Mouse (Mus musculus) MEL-GATA-1-ER (cell line): Measurements from ENCODE around the gene Ppt2.

Source experiments
- DNase-seq: peaks from one replicate; pipeline ENCODE4 v3.0.0-alpha.2; 2012; ENCODE audit warnings: low read depth; ENCODE audit errors: extremely low read depth

Gene Ppt2

DNA sequence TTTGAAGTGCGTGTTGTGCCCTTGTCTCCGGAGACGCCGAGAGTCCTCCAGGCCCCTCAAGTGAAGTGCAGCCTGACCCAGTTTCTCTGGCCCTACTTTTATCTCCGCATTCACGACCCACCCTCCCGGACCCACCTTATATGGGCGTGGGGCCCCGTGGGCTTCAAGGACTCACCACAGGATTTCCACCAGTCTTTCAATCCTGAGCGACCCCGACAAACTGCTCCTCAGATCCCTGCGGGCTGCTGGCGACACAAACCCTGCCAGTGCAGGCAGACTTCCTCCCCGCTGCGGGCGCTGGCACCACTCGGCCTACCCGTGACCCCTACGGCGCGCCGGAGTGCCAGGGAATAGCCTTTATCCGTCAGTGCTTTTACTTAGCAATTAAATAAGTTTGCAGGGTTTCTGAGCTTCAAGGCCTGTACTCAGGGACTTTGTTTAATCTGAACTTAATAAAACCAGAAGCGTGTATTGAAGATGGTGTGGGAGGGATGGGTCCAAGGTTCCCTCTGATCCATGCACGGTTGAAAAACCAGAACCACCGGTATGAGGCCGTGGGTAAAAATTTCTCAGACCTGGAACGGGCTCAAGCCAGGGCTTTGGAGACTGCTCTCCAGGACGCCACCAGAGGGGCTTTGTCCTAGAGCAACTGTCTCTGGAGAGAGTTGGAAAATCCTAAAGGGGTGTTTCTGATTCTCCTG is at the start of gene Ppt2:
Gene Ppt2, minus strand, starts transcription at position 568 of the 701 bp plus-strand sequence.
- no peak for DNase-seq

- DNase-seq: no peak
Observed at GRCm38 (mm10) chr17:34676671-34677070, 48.4 kb upstream of the Ppt2 start.

- DNase-seq: no peak
Observed at GRCm38 (mm10) chr17:34676093-34676460, 47.8 kb upstream of the Ppt2 start.

GRCm38 (mm10) chr17:34675205-34676092 is 47.1 kb upstream of the Ppt2 start:
- DNase-seq: no peak

- DNase-seq: no peak
Observed at GRCm38 (mm10) chr17:34674524-34675204, 46.4 kb upstream of the Ppt2 start.

- no peak for DNase-seq
Observed at GRCm38 (mm10) chr17:34673139-34673538, 44.8 kb upstream of the Ppt2 start.

DNA sequence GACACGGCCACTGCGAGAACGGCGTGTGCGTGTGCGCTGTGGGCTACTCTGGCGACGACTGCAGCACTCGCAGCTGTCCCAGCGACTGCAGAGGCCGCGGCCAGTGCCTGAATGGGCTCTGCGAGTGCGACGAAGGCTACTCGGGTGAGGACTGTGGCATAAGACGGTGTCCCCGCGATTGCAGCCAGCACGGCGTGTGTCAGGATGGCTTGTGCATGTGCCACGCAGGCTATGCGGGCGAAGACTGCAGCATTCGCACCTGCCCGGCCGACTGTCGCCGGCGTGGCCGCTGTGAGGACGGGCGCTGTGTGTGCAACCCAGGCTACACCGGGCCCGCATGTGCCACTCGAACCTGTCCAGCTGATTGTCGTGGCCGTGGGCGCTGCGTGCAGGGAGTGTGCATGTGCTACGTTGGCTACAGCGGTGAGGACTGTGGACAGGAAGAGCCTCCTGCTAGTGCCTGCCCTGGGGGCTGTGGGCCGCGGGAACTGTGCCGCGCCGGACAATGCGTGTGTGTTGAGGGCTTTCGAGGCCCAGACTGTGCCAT is 44.0 kb upstream of the Ppt2 start:
- DNase-seq: no peak

DNA sequence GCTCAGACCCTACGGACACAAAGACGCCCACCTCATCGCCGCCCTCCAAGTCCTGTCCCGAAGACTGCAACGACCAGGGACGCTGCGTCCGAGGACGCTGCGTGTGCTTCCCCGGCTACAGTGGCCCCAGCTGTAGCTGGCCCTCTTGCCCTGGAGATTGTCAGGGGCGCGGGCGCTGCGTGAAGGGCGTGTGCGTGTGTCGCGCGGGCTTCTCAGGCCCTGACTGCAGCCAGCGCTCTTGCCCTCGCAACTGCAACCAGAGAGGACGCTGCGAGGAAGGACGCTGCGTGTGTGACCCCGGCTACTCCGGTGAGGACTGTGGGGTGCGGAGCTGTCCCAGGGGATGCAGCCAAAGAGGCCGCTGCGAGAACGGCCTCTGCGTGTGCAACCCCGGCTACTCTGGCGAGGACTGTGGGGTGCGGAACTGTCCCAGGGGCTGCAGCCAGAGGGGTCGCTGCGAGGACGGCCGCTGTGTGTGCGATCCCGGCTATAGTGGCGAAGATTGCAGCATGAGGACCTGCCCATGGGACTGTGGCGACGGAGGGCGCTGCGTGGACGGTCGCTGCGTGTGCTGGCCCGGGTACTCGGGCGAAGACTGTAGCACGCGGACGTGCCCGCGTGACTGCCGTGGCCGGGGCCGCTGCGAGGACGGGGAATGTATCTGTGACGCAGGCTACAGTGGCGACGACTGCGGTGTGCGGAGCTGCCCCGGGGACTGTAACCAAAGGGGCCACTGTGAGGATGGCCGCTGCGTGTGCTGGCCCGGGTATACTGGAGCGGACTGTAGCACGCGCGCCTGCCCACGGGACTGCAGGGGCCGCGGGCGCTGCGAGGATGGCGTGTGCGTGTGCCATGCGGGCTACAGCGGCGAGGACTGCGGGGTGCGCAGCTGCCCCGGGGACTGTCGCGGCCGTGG is 43.1 kb upstream of the Ppt2 start:
- no peak for DNase-seq

GRCm38 (mm10) chr17:34670235-34670634 is 41.9 kb upstream of the Ppt2 start, which contains the start of gene Tnxb:
TSS of gene Tnxb (plus strand) at chr17:34670535.
- DNase-seq: no peak

DNA sequence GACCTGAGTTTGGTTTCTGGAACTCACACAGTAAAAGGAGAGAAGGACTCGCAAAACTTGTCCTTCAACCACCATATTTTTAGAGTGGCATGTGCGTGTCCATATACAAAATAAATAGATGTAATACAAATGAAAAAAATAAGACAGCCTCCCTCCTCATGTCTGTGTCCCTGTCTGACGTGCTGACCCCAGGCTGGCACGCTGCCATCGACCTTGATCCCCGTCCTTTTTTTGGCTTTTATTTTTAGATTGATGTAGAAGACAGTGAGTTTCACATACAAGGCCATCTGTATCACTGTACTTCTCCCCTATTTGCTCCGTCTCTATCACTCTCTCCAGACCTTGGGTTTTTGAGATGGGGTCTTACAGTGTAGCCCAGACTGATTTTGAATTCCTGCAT is 36.2 kb upstream of the Ppt2 start:
- no peak for DNase-seq

DNA sequence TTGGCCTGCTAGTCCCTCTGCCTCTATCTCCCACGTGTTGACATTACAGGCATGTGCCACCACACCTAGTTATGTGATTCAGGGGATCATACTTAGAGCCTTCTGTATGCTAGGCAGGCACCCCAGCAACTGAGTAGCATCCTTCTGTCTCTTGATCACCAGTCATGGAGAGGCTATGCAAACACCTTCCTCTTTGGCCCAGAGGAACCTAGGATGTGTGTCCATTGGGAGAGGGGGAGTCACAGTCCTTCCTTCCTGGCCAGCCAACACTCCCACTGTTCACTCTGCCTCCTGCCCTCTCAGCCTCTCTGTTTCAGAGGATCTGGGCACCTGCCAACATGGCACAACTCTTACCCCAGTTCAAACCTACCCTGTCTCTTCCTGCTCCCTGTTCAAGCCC is 35.2 kb upstream of the Ppt2 start:
- DNase-seq: no peak

DNA sequence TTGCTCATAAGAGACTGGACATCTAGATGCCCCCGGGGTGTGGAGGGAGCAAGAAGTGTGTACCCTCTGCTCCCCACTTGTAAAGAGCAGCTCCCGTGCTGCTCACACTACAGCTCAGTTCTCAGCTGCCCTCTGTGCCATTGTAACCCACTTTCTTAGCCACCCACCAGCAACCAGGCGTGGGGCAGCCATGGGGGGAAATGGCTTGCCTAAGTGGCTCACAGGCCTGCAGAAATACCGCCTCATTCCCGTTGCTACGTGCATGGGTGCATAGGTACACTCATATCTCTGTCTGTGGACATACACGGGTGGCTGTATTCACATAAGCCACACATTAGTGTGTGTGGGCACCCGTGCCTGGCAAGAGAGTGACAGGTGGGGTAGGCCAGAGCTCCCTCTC is 34.7 kb upstream of the Ppt2 start:
- no peak for DNase-seq

DNA sequence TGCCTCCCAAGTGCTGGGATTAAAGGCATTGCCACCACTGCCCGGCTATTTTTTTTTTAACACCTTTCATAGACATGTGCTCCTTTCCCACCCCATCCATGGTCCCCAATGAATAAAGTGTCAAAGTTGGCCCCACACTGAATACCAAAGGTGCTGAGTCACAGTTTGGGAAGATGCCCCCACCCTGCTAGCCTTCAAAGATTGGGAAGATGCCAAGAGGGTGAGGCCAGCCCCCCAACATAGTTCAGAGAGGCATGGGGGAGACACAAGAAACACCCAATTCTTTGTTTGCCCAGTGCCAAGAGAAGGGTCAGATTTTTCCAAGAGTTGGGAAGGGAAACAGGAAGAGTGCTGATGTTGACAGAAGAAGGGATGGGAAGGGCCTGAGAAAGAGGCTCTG is 34.2 kb upstream of the Ppt2 start:
- no peak for DNase-seq

- DNase-seq: no peak
Observed at GRCm38 (mm10) chr17:34661121-34661591, 32.8 kb upstream of the Ppt2 start.

DNA sequence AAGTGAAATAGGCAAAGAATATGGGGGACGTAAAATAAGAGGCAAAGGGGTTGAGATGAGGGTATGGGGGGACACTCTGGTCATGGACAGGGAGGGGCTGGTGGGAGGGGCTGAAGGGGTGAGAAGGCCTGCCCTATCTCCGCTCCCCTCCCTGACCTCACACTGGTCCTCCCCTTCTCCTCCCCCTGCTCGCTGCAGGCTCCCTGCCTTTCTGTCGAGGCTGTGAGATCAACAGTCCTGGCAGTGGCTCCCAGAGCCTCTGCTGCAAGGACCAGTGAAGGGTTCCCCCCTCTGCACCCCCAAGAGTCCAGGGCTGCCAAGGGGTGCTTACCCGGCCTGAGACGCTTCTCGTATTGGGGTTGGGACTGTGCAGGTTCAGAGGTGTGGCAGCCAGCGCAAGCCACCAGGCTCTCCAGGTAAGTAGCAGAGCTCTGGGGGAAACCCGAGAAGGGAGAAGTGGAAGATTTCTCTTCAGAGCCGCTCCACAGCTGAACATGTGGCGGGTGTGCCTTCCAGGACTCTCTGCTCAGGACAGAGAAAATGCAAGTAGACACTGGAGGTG is 32.0 kb upstream of the Ppt2 start:
- no peak for DNase-seq

- DNase-seq: no peak
Observed at GRCm38 (mm10) chr17:34659897-34660214, 31.5 kb upstream of the Ppt2 start.

DNA sequence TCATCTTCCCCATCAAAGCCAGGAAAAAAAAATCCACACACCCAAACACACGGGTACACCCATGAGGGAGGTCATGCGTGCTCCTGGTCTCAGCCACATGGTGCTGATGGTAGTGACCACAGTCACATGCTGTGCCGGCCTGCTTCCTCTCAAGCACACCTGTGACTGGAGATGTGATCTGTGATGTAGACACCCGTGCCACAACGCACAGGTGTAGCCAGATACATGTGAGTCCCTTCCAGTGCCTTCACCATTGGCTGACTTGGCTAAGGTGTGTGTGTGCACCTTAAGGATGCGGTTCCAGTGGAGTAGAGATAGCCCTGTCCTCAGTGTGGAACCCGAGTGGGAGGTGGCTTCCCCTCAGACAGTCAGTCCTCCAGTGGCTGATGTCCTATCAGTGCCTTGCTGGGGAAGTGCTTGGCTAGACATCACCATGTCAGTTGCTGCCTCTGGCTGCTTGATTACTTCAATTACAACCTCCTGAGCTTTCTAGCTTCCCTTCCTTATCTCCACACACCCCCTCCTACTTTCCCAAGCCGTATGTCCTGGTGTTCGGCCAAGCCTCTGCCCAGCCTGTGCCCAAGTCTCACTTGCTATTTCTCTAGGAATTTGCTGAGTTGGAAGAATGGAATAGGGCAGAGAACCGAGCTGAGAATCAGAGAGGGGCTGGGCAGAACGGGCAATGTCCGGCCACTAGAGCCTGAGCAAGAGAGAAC is 31.0 kb upstream of the Ppt2 start:
- no peak for DNase-seq

DNA sequence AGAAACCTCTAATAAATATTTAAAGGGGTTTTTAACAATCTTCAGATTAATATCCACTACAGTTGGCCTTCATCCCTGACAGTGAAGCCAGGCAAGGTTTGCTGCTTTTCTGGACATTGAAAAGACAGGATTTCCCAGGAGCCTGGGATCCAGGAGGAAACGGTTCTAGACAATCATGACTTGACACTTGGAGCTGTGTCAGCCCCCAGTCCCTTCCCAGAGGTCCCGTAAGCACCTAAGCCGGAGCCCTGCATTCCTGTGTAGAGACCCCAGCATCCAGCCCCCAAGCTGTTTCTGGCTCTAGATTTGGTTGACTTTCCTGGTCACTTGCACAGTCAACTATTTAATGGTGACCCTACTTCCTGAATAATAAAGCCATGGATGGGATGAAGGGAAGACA is 30.3 kb upstream of the Ppt2 start:
- no peak for DNase-seq

- no peak for DNase-seq
Observed at GRCm38 (mm10) chr17:34658145-34658544, 29.8 kb upstream of the Ppt2 start.

DNA sequence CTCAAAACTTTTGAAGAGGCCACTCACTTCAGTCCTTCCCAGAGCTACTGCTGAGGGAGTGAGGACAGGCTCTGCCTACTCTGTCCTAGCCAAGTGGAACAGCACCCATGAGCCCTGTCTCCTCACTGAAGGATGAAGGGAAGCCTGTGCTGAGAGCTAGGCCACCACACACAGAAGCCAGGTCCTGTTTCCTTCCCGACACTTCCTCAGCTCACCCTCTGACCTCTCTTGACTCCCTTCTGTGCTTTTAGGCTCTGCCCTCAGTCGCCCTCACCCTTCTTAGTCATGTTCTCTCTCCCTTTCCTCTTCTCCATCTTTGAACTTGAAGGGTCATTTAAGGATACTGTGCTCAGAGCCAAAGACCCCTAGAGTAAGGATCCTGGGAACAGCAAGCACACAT is 29.0 kb upstream of the Ppt2 start:
- DNase-seq: no peak
